Mouse (Mus musculus): ENCODE data around the gene Trmt10a.

The Trmt10a gene

DNA sequence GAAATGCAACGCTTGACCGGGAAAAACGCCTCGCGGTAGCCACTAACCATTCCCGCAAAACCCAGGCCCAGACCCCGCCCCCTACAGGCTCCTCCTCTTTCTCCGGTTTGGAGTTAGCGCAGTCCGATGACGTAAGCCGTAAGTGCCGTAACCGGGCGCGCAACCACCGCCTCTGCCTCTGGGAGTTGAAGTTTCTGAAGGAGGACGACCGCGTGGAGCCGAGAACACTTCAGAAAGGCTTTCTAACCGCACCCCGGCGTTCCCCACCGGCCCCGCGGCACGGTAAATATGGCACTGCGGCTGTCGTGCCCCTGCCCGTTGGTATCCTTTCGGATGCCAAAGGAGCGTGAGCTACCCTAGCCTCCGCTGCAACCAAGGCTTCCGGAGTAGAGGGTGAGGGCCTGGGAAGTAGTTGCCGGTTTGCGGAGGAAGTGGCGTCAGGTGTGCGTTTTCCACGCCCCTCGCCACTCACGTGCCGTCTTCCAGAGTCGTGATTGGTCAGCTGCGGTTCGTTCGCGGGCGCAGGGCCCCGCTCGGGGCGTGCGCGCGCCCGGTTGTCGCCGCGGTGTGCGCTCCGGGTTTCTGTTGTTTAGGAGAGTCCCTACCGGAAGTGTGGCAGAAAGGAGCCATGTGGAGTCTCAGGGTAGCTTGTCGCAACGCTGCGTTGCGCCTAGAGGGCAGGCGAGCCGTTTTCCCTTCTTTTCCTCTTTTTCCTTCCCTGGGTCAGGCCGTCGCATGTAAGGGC, at the start of gene Trmt10a:
Gene Trmt10a (plus strand): TSS at position 134 of the 745 bp plus-strand sequence.
- DNase-seq (ENCODE audit: low spot score in 2 of 2), result peak; percentile 99

DNA sequence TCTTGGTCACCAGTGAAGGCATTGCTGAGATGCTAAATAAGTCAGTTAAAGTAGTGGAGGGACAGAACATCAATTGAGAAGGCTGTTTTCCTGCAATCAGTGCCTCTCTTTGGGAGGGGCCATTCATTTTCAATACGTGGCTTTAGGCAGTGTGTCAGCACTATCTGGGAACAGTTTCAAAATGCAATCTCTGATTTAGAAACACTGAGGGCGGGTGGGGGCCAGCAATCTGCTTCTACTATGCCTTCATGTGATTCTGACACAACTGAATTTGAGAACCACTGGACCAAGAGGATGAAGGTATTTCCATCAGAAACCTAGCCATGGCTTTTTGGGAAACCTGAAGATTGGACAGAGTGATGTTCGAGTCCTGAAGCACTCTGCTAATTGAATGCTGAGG, 47.9 kb upstream of the Trmt10a start:
- peak; percentile 67 to 72 for DNase-seq (ENCODE audit: low spot score in 2 of 2)

DNA sequence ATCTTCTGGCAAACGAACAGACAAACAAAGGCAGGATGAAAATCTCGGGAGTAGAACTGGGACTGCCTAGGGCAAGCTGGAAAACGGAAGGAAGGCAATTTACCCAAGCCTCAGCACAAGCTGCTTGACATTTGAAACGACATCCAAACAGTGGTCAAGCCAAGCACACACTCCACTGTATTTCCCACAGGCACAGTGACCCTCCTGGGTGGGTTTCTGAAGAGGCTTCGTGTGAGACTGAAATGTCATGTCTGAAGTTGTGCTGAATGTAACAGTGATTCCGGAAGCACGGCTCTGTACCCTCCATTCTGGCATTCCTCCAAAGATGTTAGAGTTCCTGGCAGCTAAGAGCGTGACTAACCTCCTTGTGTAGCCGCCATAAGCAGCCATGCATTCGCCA, 47.5 kb upstream of the Trmt10a start:
- no peak for DNase-seq (ENCODE audit: low spot score in 2 of 2)

DNA sequence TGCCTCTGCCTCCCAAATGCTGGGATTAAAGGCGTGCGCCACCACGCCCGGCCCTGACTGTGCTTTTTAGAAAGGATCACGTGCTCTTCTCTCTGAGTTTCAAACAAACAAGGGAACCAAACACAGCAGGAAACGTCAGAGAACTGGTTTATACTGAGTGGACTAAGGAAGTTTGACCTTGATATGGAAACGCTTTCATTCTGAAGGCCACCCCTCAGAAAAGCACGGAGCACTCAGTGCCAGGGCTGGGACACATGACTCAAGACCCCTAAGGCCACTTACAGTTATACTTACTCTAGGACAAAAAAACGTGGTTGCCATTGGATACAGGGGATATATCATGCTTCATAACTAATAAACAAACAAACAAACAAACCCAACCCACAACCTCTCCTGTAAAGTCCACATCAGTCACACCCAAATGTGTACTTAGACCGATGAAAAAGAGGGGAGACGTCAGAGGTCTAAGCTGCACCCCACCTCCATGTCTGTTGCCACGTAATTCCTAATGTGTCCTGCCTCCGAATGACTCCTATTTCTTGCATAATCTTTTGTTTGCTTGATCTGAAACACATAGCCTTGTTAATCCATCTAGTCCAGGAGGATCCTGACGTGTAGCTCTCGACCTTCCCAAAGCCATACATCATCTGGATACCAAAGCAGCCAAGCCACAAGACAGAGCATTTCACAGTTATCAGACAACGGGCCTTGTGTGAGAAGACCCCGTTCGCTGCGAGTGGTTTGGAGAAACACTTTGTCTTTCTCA, 46.8 kb upstream of the Trmt10a start:
- DNase-seq (ENCODE audit: low spot score in 2 of 2), result no peak

- no peak for DNase-seq (ENCODE audit: low spot score in 2 of 2)
These were observed 45.5 kb upstream of the Trmt10a start for GRCm38 (mm10) chr3:138097718-138098117.

DNA sequence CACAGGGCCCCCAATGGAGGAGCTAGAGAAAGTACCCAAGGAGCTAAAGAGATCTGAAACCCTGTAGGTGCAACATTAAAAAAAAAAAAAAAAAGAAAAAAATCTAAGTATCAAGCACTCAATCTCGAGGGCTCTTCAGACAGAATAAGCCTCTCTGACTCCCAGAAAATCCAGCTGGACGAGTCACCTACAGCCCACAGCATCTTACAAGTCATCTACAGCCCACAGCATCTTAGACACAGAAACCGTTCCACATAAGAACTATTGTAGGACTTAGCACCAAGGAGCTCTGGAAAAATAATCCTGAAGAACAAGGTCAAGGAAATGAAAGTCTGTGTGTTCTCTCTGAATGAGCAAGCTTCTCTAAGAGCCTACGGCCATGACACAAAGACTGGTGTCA, 41.3 kb upstream of the Trmt10a start:
- no peak for DNase-seq (ENCODE audit: low spot score in 2 of 2)

- no peak for DNase-seq (ENCODE audit: low spot score in 2 of 2)
These were observed 39.6 kb upstream of the Trmt10a start for GRCm38 (mm10) chr3:138103690-138104089.

- DNase-seq (ENCODE audit: low spot score in 2 of 2), result no peak
These were observed 38.2 kb upstream of the Trmt10a start for GRCm38 (mm10) chr3:138105056-138105455.

DNA sequence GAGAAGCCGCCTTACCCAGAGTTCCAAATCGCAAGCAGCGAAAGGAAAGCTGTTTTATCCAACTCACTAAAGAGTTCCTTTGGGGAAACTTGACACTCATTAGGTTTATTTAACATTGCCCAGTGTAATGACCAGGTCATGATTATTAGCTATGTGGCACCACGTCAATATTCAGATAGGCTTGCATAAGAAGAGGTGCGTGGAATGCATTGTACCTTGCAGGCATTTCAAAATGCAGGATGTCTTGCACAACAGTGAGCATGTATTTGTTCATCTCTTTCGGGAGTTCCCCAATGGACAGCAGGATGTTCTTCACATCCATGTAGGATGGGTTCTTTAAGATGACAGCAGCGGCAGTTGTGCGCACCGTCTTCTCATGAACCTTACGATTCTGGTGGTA, 36.4 kb upstream of the Trmt10a start:
- no peak for DNase-seq (ENCODE audit: low spot score in 2 of 2)

GRCm38 (mm10) chr3:138110910-138111782, 32.1 kb upstream of the Trmt10a start:
- no peak for DNase-seq (ENCODE audit: low spot score in 2 of 2)

DNA sequence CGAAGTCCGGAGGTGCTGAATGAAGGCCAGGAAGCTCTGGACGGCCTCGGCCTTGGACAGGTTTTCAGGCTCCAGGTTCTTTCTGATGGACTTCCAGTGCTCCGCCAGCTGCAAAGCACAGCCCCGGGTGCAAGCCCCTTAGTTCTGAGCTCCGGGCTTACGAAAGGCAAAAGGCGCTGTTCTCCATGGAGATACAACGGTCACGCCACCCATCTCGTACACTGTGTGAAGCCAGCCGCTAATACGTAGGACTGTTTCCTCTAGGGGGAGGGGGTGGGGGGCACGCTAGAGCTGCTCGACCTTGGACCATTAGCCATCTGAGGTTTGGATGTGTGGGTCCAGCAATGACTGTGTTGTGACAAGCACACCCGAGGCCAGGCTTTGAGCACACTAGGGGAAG, 29.1 kb upstream of the Trmt10a start:
- DNase-seq (ENCODE audit: low spot score in 2 of 2), result no peak

DNA sequence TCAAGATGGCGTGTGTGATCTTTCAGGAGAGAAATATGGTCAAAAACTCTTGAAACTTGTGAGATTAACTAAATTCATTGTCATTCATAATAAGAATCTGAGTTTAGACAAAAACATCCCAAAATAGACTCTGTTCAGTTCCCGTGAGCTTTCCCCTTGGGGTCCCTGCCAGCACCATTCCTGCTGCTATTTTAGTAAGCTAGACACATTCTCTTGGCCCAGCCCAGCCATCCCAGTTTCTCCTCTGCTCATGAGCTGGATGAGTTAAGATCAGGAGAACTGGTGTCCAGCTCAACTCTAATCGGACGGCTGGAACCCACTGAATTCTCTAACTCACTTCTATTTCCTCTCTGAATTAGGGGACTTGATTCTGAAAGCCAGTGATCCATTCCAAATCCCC, 26.4 kb upstream of the Trmt10a start:
- peak in 1 of 2 experiments; percentile 28 for DNase-seq (ENCODE audit: low spot score in 2 of 2)

GRCm38 (mm10) chr3:138118392-138118791, 24.9 kb upstream of the Trmt10a start:
- DNase-seq (ENCODE audit: low spot score in 2 of 2), result peak in 1 of 2 experiments; percentile 3

- DNase-seq (ENCODE audit: low spot score in 2 of 2), result peak in 1 of 2 experiments; percentile 20
These were observed 24.4 kb upstream of the Trmt10a start for GRCm38 (mm10) chr3:138118831-138119230.

DNA sequence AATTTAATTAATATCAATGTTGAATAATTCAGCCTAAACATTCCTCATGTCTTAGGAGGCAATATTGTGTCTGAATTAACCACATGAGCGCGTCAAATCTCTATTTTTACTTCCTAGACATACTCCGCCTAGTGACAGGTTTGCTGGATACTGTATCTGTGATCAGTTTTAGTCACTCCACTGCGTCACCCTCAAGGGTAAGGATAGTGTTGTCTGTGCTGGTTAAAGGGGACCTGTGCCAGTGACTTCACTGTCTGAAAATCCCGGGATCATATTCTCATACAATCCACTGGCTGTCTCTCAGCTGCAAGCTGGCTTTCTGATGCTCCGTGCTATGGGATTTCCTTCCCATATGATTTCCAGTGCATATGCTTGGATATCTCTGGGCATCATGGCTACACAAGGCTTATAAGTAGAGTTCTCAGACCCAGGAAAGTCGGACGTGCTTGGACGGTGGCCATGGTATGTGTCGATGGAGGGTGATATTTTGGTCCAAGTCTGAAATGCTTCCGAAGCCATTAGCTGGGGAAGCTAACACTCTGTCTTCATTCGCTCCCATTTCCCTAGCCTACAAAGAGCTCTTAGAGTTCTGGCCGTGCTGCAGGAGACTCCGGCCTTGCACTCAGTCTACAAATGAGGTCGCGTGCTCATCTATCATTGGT, 23.7 kb upstream of the Trmt10a start:
- peak in 1 of 2 experiments; percentile 16 for DNase-seq (ENCODE audit: low spot score in 2 of 2)

DNA sequence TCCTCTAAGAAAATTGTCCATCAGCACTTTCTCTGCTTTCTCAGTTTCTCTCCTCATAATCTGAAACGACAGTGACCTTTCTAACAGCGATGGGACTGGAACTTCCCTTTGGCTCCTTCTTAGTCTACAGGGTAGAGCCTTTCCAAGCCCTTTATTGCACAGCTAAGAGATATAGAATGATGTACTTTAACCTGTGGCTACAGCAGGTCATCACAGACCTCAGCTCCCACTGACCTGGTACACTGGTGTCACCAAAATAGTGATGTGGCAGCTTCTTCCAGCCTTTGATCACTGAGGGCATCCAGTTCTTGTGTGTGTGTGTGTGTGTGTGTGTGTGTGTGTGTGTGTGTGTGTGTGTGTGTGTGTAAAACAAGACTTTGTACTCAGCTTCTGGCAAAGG, 21.8 kb upstream of the Trmt10a start:
- peak in 1 of 2 experiments; percentile 4 for DNase-seq (ENCODE audit: low spot score in 2 of 2)

DNA sequence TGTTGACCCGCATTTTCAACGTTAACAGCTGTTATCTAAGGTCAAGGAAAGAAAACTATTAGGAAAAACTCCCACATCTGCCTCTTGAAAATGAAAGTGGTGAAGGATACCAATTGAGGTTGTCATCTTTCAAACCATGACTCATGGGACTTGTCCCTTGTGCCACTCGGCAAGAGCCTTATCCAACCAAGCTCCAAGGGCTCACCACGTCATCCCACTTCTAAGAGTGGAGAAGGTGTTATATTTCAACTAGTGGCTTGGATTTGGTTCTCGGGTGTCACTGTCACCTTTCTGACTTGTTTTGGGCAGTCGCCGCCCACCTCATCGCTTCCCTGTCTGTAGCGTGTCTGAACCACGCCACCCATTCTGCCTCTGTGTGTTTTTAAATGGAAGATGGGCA, 19.4 kb upstream of the Trmt10a start:
- DNase-seq (ENCODE audit: low spot score in 2 of 2), result no peak

DNA sequence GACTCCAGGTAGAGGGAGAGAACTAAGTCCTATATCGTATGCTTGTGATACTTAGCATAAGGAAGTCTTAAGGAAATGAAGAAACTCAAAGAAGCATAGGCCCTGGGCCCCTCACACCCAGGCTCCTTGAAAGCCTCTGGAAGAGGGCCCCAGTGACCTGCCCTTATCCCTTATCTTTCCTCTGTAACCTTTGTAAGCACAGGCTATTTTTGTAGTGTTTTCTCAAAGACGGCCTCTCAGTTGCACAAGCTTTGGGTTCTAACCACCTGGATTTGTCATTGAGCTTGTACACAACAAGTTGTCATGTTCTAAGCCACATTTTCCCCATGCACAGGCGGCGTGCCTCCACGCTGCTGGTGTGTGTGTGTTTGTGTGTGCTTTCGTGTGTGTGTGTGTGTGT, 14.1 kb upstream of the Trmt10a start:
- no peak for DNase-seq (ENCODE audit: low spot score in 2 of 2)

DNA sequence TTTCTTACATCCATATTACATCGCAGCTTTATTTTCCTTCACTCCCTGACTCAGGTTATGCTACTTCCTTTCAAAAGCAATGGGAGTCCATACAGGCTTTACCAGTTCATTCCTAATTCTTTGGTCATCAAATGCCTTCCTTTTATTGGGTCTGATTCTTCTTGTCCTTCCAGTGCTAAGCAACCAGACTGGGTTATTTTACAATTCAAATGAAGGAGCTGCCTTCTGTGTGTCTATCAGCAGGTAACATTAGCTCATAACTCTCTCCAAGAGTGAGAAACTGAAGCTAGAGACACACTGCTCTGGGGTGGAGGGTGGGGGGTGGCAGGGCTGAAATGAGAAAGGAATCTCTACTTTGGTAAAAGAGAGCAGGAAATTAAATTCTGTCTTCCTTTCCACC, 12.6 kb upstream of the Trmt10a start:
- no peak for DNase-seq (ENCODE audit: low spot score in 2 of 2)

DNA sequence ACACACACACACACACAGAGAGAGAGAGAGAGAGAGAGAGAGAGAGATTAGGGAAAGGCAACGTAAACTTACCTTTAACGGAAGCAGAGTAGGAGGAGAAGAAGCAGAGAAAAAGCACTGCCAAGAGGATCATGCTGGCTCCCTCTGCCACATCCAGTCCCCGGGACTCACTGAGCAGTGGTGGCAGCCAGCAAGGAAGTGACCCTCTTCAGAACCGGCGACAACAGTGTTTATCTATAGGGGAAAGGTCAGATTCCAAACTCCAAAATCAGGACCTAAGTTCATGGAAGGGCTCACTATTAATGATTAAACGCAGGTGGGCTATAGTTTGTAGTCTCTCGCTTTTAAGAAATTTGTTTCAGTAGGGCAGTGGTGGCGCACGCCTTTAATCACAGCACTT, 12.1 kb upstream of the Trmt10a start:
- DNase-seq (ENCODE audit: low spot score in 2 of 2), result no peak

- no peak for DNase-seq (ENCODE audit: low spot score in 2 of 2)
These were observed 9.8 kb upstream of the Trmt10a start for GRCm38 (mm10) chr3:138133463-138133862.

GRCm38 (mm10) chr3:138133916-138134315, 9.3 kb upstream of the Trmt10a start:
- DNase-seq (ENCODE audit: low spot score in 2 of 2), result no peak

Data from right cerebral cortex, postnatal 10 days (tissue).